Mouse (Mus musculus) myocyte (in vitro differentiated cells): ENCODE data around the gene Wdfy4. TPM values are rescaled to one million over a fixed set of nuclear protein-coding genes. Genes with fewer than 3 reads are reported as not detected.

Experiments used
- H3K27me3 ChIP-seq: one replicate; pipeline ENCODE4 v1.6.1; 2011; ENCODE audit not compliant: control insufficient read depth, insufficient read depth, insufficient read length
- H3K36me3 ChIP-seq: one replicate; pipeline ENCODE4 v1.6.1; 2011; ENCODE audit not compliant: control insufficient read depth, insufficient read depth
- H3K4me2 ChIP-seq: one replicate; pipeline ENCODE4 v1.6.1; 2011; ENCODE audit warnings: low read depth, control low read depth
- H3K4me3 ChIP-seq: one replicate; pipeline ENCODE4 v1.5.1; 2011; ENCODE audit warnings: mild to moderate bottlenecking, control low read depth, moderate library complexity
- H3K79me2 ChIP-seq: one replicate; pipeline ENCODE4 v1.6.1; 2011; ENCODE audit not compliant: control insufficient read depth, insufficient read depth
- H3ac ChIP-seq: one replicate; pipeline ENCODE4 v1.6.1; 2011; ENCODE audit not compliant: control insufficient read depth, insufficient read length
- CEBPB ChIP-seq: IDR thresholded peaks from 2 replicates; pipeline ENCODE4 v1.6.1; 2011; ENCODE audit warnings: mild to moderate bottlenecking, moderate library complexity; ENCODE audit not compliant: poor library complexity, insufficient read depth, severe bottlenecking
- E2F4 ChIP-seq: IDR thresholded peaks from one replicate; pipeline ENCODE4 v1.6.1; 2011; ENCODE audit warnings: mild to moderate bottlenecking, control low read depth, moderate library complexity; ENCODE audit not compliant: insufficient read depth
- MAX ChIP-seq: IDR thresholded peaks from one replicate; pipeline ENCODE4 v1.6.1; 2011; ENCODE audit warnings: low read depth, mild to moderate bottlenecking, control low read depth
- MYOD1 ChIP-seq, 3 experiments: IDR thresholded peaks; one replicate each; pipeline ENCODE4 v1.6.1; 2011; ENCODE audit warnings: control low read depth in 2 of 3, low read depth in 2 of 3, mild to moderate bottlenecking in 2 of 3, moderate library complexity in 1 of 3; ENCODE audit not compliant: insufficient read length in 2 of 3, control insufficient read depth in 1 of 3
- MYOG ChIP-seq, 3 experiments: IDR thresholded peaks; one replicate each; pipeline ENCODE4 v1.6.1; 2011; ENCODE audit warnings: control low read depth in 2 of 3, low read depth in 2 of 3, mild to moderate bottlenecking in 2 of 3; ENCODE audit not compliant: insufficient read length in 2 of 3, control insufficient read depth in 1 of 3, insufficient read depth in 1 of 3
- POLR2A ChIP-seq: IDR thresholded peaks from one replicate; pipeline ENCODE4 v1.6.1; 2011; ENCODE audit warnings: low read depth, mild to moderate bottlenecking, control low read depth, moderate library complexity; ENCODE audit not compliant: insufficient read length
- POLR2AphosphoS2 ChIP-seq: IDR thresholded peaks from one replicate; pipeline ENCODE4 v1.6.1; 2011; ENCODE audit warnings: low read depth, control low read depth; ENCODE audit not compliant: insufficient read length
- REST ChIP-seq: IDR thresholded peaks from one replicate; pipeline ENCODE4 v1.6.1; 2011; ENCODE audit warnings: mild to moderate bottlenecking, control low read depth, moderate library complexity; ENCODE audit not compliant: insufficient read depth, insufficient read length
- SRF ChIP-seq: IDR thresholded peaks from one replicate; pipeline ENCODE4 v1.6.1; 2011; ENCODE audit warnings: low read depth; ENCODE audit not compliant: control insufficient read depth, insufficient read length
- TCF12 ChIP-seq: IDR thresholded peaks from one replicate; pipeline ENCODE4 v1.6.1; 2011; ENCODE audit warnings: mild to moderate bottlenecking, control low read depth; ENCODE audit not compliant: poor library complexity, insufficient read depth, severe bottlenecking
- TCF3 ChIP-seq: IDR thresholded peaks from one replicate; pipeline ENCODE4 v1.6.1; 2011; ENCODE audit warnings: low read depth, control low read depth; ENCODE audit not compliant: insufficient read length
- USF1 ChIP-seq: IDR thresholded peaks from one replicate; pipeline ENCODE4 v1.6.1; 2011; ENCODE audit warnings: low read depth, mild to moderate bottlenecking, control low read depth, moderate library complexity
- polyA plus RNA-seq: library from polyadenylated mRNA; unstranded; fragments of >200 nt; fragmentation: generic; extraction: Trizol; gene quantifications from one replicate; pipeline ENCODE4 v1.2.1, GENCODE M21; 2012; ENCODE audit warnings: missing spikeins

Gene Wdfy4
- polyA plus RNA-seq, 1 experiment: 0.04 TPM

DNA sequence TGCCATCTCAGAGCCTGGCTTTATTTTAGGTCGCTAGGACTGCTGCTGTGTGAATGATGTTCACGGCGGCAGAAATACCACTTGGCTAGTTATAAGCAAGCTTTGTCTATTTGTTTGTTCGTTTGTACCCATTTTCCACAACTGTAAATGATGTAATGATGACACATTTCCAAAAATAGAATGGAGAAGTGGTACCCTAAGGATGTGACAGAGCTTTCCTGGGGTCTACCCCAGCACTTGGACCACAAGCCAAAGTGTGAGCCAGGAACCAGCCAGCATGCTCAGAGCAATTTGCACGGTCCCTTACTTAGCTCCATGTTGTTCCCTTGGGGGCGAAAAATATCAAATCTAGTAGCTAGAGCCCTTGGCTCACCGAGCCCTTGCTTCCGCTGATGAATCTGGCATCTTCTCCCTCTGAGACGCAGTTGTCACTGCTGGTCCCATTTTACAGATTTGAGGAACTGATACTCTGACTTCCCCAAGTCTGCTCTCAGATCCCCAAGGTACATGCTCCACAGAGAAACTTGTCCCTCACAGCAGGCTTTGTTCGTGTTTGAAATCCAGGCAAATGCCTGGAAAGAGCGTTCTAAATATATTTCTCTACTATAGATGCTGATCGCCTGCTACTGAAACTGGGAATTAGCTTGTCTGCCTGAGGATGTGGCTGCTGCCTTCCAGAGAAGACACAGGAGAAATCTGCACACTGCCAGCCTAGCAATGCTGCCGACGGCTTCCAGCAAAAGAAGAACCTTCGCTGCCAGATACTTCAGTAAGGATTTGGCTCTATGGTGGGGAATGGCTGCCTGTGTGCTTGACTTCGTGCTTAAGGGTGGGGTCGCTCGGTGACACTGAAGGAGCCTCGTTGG, 31.3 kb upstream of the Wdfy4 start:
- TF ChIP-seq TCF12: no peak
- no peaks in the 10 kb centered on the region for H3K36me3 ChIP-seq
- no peak overlapping the region for H3K4me3 ChIP-seq
- H3K27me3 ChIP-seq: no peaks in the 10 kb centered on the region
- no peak overlapping the region for H3ac ChIP-seq
- H3K79me2 ChIP-seq: no peaks in the 10 kb centered on the region
- H3K4me2 ChIP-seq: no peak overlapping the region

DNA sequence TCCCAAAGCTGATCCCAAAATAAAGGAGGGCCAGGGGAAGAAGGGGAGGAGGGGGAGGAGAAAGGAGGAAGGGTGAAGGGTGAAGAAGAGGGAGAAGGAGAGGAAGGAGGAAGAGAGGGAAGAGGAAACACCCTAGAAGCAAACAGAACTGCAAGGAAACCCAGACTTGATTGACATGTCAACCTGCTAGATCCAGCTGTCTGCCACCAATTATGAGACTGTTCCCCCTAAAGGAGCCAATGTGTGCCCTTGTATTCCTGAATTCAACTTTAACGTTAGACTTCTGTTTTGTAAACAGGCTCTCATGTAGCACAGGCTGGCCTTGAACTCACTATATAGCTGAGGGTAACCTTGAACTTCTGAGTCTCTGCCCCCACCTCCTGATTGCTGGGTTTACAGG, 29.9 kb upstream of the Wdfy4 start:
- peak overlapping the region; percentile 80 for H3K4me2 ChIP-seq
- no peak overlapping the region for H3K4me3 ChIP-seq
- H3K36me3 ChIP-seq: no peaks in the 10 kb centered on the region
- no peaks in the 10 kb centered on the region for H3K79me2 ChIP-seq
- H3K27me3 ChIP-seq: no peaks in the 10 kb centered on the region
- no peak overlapping the region for H3ac ChIP-seq
- TF ChIP-seq POLR2A (no peak), CEBPB (no peak), MYOD1 (IDR thresholded peaks at IDR 0.05; ENCODE audit: control insufficient read depth in 1 of 3, insufficient read length in 2 of 3, low read depth in 2 of 3) (peak in 2 of 3 experiments; percentile 57 to 71)

DNA sequence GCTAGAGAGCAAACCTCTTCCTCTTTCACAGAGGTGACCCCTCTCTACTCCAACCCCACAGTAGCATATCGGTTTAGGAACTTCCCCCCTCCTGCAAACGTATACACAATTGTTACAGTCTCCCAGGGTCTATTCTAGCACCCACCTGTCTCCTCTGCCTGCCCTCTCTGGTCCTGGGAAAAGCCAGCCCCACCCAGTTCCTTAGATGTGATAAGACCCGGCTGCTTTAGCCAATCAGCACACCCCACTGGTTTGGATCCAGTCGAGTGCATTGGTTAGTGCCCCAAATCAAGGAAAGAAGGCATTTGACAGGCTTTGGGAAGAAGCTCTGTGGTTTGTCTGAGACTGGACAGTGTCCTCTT, 29.4 kb upstream of the Wdfy4 start:
- TF ChIP-seq MYOD1 (IDR thresholded peaks at IDR 0.05; ENCODE audit: control insufficient read depth in 1 of 3, insufficient read length in 2 of 3, low read depth in 2 of 3) (peak in 1 of 3 experiments; percentile 25), SRF (no peak), MYOG (IDR thresholded peaks at IDR 0.05; ENCODE audit: control insufficient read depth in 1 of 3, insufficient read depth in 1 of 3, insufficient read length in 2 of 3, low read depth in 2 of 3) (no peak)
- H3K4me2 ChIP-seq: peak overlapping the region; percentile 80
- H3K36me3 ChIP-seq: no peaks in the 10 kb centered on the region
- H3K27me3 ChIP-seq: no peaks in the 10 kb centered on the region
- H3K4me3 ChIP-seq: no peak overlapping the region
- no peaks in the 10 kb centered on the region for H3K79me2 ChIP-seq
- H3ac ChIP-seq: no peak overlapping the region

DNA sequence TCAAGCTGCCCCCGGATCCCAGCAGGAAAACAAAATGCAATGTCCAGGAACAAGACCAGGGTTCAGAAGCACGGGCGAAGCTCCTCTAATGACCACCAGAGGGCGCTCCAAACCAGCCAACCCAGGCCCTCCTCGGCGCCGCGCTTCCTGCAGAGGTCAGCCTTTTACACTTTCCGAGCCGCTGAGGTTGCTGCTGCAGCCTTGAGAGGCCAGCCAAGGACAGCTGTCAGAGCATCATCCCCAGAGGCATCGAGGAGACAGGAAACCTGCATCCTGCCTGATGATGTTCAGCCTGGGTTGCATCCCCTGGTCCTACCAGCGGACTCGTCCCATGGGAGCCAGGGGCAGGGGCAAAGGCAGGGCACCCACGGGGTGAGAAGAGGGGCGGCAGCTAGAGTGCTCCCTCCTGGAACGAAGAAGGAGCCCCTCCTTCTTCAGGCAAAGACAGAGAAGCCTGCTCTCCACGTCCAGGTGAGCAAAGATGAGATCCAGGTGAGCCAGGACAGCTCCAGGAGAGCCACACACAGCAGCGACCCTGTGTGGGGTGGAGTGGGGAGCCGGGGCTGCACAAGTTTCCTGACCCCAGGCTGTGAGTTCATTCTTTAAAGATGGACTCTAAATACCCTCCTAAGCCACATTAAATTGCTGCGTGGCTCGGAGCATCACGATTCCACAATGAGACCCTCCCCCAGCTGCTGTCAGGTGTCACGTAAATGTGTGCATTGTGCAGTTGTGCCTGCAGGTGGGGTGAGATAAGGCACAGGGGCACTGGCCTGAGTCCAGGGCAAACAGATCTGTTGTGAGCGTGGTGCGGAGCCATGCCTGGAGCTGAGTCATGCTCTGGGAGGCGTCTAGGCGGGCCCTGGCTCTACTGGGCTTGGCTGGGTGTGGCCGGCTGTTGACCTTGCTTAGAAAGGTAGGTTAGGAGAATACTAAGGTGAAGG, 28.8 kb upstream of the Wdfy4 start, which contains the start of gene Arhgap22:
TSS of gene Arhgap22 (plus strand) at position 204 of the 944 bp plus-strand sequence.
- TF ChIP-seq SRF (no peak), USF1 (no peak), MYOD1 (IDR thresholded peaks at IDR 0.05; ENCODE audit: control insufficient read depth in 1 of 3, insufficient read length in 2 of 3, low read depth in 2 of 3) (peak in 2 of 3 experiments; percentile 79 to 88), MYOG (IDR thresholded peaks at IDR 0.05; ENCODE audit: control insufficient read depth in 1 of 3, insufficient read depth in 1 of 3, insufficient read length in 2 of 3, low read depth in 2 of 3) (peak; percentile 58 to 87 (median 79)), TCF12 (no peak)
- Histone ChIP-seq H3K4me2 (peak within 1 kb of the TSS; percentile 80), H3K79me2 (no peaks in the 10 kb centered on the region), H3K36me3 (no peaks in the 10 kb centered on the region), H3ac (no peak within 1 kb of the TSS), H3K4me3 (no peak within 1 kb of the TSS), H3K27me3 (no peaks in the 10 kb centered on the region)

DNA sequence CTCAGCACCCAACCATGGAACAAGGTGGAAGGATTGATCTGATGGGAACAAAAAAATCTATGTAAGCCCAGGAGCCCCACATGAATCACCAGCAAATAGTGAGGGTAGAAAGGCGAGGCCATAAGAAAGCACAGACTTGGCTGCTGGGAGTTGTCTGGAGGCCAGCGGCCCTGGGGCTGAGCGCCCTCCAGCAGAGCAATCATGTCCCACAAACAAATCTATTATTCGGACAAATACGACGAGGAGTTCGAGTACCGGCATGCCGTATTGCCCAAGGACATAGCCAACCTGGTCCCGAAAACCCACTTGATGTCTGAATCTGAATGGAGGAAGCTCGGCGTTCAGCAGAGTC, 27.6 kb upstream of the Wdfy4 start:
- Histone ChIP-seq H3K27me3 (peaks cover 4% of the 10 kb centered on the region), H3K4me3 (no peak overlapping the region), H3K79me2 (no peaks in the 10 kb centered on the region), H3K4me2 (peak overlapping the region; percentile 5), H3ac (no peak overlapping the region), H3K36me3 (no peaks in the 10 kb centered on the region)
- TF ChIP-seq E2F4 (no peak), SRF (no peak), TCF12 (no peak), CEBPB (no peak), POLR2AphosphoS2 (no peak), MYOD1 (IDR thresholded peaks at IDR 0.05; ENCODE audit: control insufficient read depth in 1 of 3, insufficient read length in 2 of 3, low read depth in 2 of 3) (no peak), MAX (no peak), REST (no peak), POLR2A (no peak), USF1 (no peak), TCF3 (no peak), MYOG (IDR thresholded peaks at IDR 0.05; ENCODE audit: control insufficient read depth in 1 of 3, insufficient read depth in 1 of 3, insufficient read length in 2 of 3, low read depth in 2 of 3) (no peak)
